Mouse (Mus musculus) kidney, adult 2 months (tissue): Measurements from ENCODE around the gene Acot3.
"Not testable (repeated sequence)": the region's sequence is repeated elsewhere in the genome, so short reads cannot be mapped to it uniquely, and the experiment has no call there.

ENCODE experiments used
- CTCF ChIP-seq: fragments of 200-500 bp; conservative IDR thresholded peaks from 2 replicates; pipeline ENCODE4 v1.5.1; 2011; ENCODE audit warnings: low read depth, mild to moderate bottlenecking, control low read depth, low read length, moderate library complexity, mixed read lengths; ENCODE audit not compliant: insufficient read depth, insufficient read length
- POLR2A ChIP-seq: fragments of 200-500 bp; IDR thresholded peaks from one replicate; pipeline ENCODE4 v1.6.1; 2011; ENCODE audit warnings: low read depth, low read length, control low read depth

GRCm38 (mm10) chr12:84094666-84095065, 42.7 kb downstream of the Acot3 start:
- not testable (repeated sequence) for TF ChIP-seq CTCF, POLR2A
